Mouse (Mus musculus) embryonic facial prominence, embryonic 13.5 days (tissue): ENCODE data around the gene Ndufs3. TPM values are rescaled to one million over a fixed set of nuclear protein-coding genes. Genes with fewer than 3 reads are reported as not detected.
A peak's percentile ranks its signal among the peaks of the same experiment; 100 is the strongest.

ENCODE experiments used
- ATAC-seq: fragments of 200-750 bp; cut with Nextera tagmentation; 2 replicates; pipeline ENCODE4 v1.8.0; 2017; ENCODE audit warnings: low read depth; ENCODE audit not compliant: insufficient number of reproducible peaks, insufficient read depth, low FRiP score, low TSS enrichment
- H3K27ac ChIP-seq: fragments of 300-500 bp; sonication (generic); 2 replicates; pipeline ENCODE4 v1.5.1; 2015; ENCODE audit warnings: moderate library complexity, mild to moderate bottlenecking, inconsistent platforms
- H3K27me3 ChIP-seq: fragments of 300-500 bp; sonication (generic); 2 replicates; pipeline ENCODE4 v1.6.1; 2015; ENCODE audit warnings: mild to moderate bottlenecking, inconsistent platforms
- H3K36me3 ChIP-seq: fragments of 300-500 bp; sonication (generic); 2 replicates; pipeline ENCODE4 v1.6.1; 2015; ENCODE audit warnings: mild to moderate bottlenecking, inconsistent platforms
- H3K4me1 ChIP-seq: fragments of 300-500 bp; sonication (generic); 2 replicates; pipeline ENCODE4 v1.6.1; 2015; ENCODE audit warnings: inconsistent platforms
- H3K4me2 ChIP-seq: fragments of 300-500 bp; sonication (generic); 2 replicates; pipeline ENCODE4 v1.6.1; 2015; ENCODE audit warnings: moderate library complexity, mild to moderate bottlenecking, inconsistent platforms
- H3K4me3 ChIP-seq: fragments of 300-500 bp; sonication (generic); 2 replicates; pipeline ENCODE4 v1.5.1; 2015; ENCODE audit warnings: mild to moderate bottlenecking, inconsistent platforms
- H3K9ac ChIP-seq: fragments of 300-500 bp; sonication (generic); 2 replicates; pipeline ENCODE4 v1.6.1; 2015; ENCODE audit warnings: mild to moderate bottlenecking, inconsistent platforms
- H3K9me3 ChIP-seq: fragments of 300-500 bp; sonication (generic); 2 replicates; pipeline ENCODE4 v1.6.1; 2016; ENCODE audit warnings: inconsistent platforms
- WGBS: fragments of 180-500 bp; shearing (Covaris S2); methylation state at CpG from one replicate; pipeline ENCODE4 v1.1.7; 2015; ENCODE audit warnings: mixed read lengths; 5-methylcytosine and 5-hydroxymethylcytosine counted together
- polyA plus RNA-seq: library from polyadenylated mRNA; unstranded; fragments of >200 nt; fragmentation: Nextera tagmentation; extraction: Ambion mirVana; gene quantifications from 2 replicates; pipeline ENCODE4 v1.2.1, GENCODE M21; 2015

Gene Ndufs3
- polyA plus RNA-seq, 1 experiment from 2014 or later: 232 TPM

GRCm38 (mm10) chr2:90922636-90923035 lies 18.0 kb upstream of the Ndufs3 start:
- H3K9ac ChIP-seq: no peak overlapping the region
- H3K36me3 ChIP-seq: no peaks in the 10 kb centered on the region
- no peak overlapping the region for H3K27ac ChIP-seq
- H3K27me3 ChIP-seq: no peaks in the 10 kb centered on the region; the same call in 1 of the 2 replicates
- ATAC-seq: no peak
- 97% methylated on average over 2 of the region's 2 CpGs for WGBS
- H3K4me3 ChIP-seq: no peak overlapping the region
- H3K4me2 ChIP-seq: no peak overlapping the region
- no peaks in the 10 kb centered on the region for H3K9me3 ChIP-seq
- H3K4me1 ChIP-seq: peaks cover 15% of the 10 kb centered on the region

- H3K9me3 ChIP-seq: no peaks in the 10 kb centered on the region
- WGBS: 38% methylated on average over 1 of the region's 1 CpGs
Observed at GRCm38 (mm10) chr2:90921178-90921577, 16.6 kb upstream of the Ndufs3 start.

GRCm38 (mm10) chr2:90917999-90918698 lies 13.5 kb upstream of the Ndufs3 start:
- peak; percentile 60 for ATAC-seq
- 12% methylated on average over 16 of the region's 16 CpGs for WGBS
- peak overlapping the region; percentile 96 for H3K27ac ChIP-seq

More at GRCm38 (mm10) chr2:90921178-90921577, 16.6 kb upstream of the Ndufs3 start:
- Histone ChIP-seq H3K27me3 (no peaks in the 10 kb centered on the region; the same call in 1 of the 2 replicates), H3K4me2 (no peak overlapping the region), H3K4me3 (no peak overlapping the region), H3K36me3 (no peaks in the 10 kb centered on the region), H3K9ac (no peak overlapping the region), H3K4me1 (peaks cover 20% of the 10 kb centered on the region), H3K27ac (no peak overlapping the region)
- no peak for ATAC-seq

GRCm38 (mm10) chr2:90917233-90917998 lies 12.8 kb upstream of the Ndufs3 start:
- Histone ChIP-seq H3K27ac (peak overlapping the region; percentile 96), H3K9me3 (no peaks in the 10 kb centered on the region), H3K4me1 (peaks cover 34% of the 10 kb centered on the region), H3K27me3 (no peaks in the 10 kb centered on the region), H3K4me2 (peak overlapping the region; percentile 74), H3K36me3 (peaks cover 18% of the 10 kb centered on the region), H3K9ac (peak overlapping the region; percentile 99), H3K4me3 (peak overlapping the region; percentile 67)
- WGBS: under 1% methylated on average over 73 of the region's 73 CpGs
- peak; percentile 52 for ATAC-seq

More at GRCm38 (mm10) chr2:90917999-90918698, 13.5 kb upstream of the Ndufs3 start:
- H3K4me1 ChIP-seq: peaks cover 34% of the 10 kb centered on the region
- no peaks in the 10 kb centered on the region for H3K27me3 ChIP-seq
- H3K9me3 ChIP-seq: no peaks in the 10 kb centered on the region
- H3K9ac ChIP-seq: peak overlapping the region; percentile 99
- H3K4me3 ChIP-seq: peak overlapping the region; percentile 67
- peak overlapping the region; percentile 74 for H3K4me2 ChIP-seq
- H3K36me3 ChIP-seq: peaks cover 11% of the 10 kb centered on the region

- H3K36me3 ChIP-seq: peaks cover 23% of the 10 kb centered on the region
- H3K27ac ChIP-seq: peak overlapping the region; percentile 96
- no peaks in the 10 kb centered on the region for H3K9me3 ChIP-seq
- peak overlapping the region; percentile 67 for H3K4me3 ChIP-seq
- H3K4me2 ChIP-seq: peak overlapping the region; percentile 74
- H3K9ac ChIP-seq: peak overlapping the region; percentile 99
- 11% methylated on average over 7 of the region's 7 CpGs for WGBS
- no peak; the same call in 1 of the 2 replicates for ATAC-seq
- no peaks in the 10 kb centered on the region for H3K27me3 ChIP-seq
- peaks cover 34% of the 10 kb centered on the region for H3K4me1 ChIP-seq
Observed at GRCm38 (mm10) chr2:90916560-90917232, 12.1 kb upstream of the Ndufs3 start.

GRCm38 (mm10) chr2:90915516-90915915 lies 10.9 kb upstream of the Ndufs3 start:
- Histone ChIP-seq H3K9me3 (no peaks in the 10 kb centered on the region), H3K4me1 (peaks cover 26% of the 10 kb centered on the region), H3K9ac (peak overlapping the region; percentile 99; the same call in 1 of the 2 replicates), H3K4me3 (no peak overlapping the region), H3K27ac (no peak overlapping the region), H3K36me3 (peaks cover 35% of the 10 kb centered on the region), H3K4me2 (peak overlapping the region; percentile 74), H3K27me3 (no peaks in the 10 kb centered on the region)
- ATAC-seq: no peak
- WGBS: 60% methylated on average over 1 of the region's 1 CpGs

GRCm38 (mm10) chr2:90913671-90914070 lies 9.0 kb upstream of the Ndufs3 start:
- no peak for ATAC-seq
- peaks cover 53% of the 10 kb centered on the region for H3K36me3 ChIP-seq

GRCm38 (mm10) chr2:90911668-90912067 lies 7.0 kb upstream of the Ndufs3 start:
- Histone ChIP-seq H3K27me3 (no peaks in the 10 kb centered on the region), H3K9me3 (no peaks in the 10 kb centered on the region), H3K9ac (no peak overlapping the region), H3K4me2 (no peak overlapping the region), H3K4me3 (no peak overlapping the region), H3K4me1 (peaks cover 28% of the 10 kb centered on the region), H3K27ac (no peak overlapping the region), H3K36me3 (peaks cover 73% of the 10 kb centered on the region)
- no peak for ATAC-seq
- 80% methylated on average over 1 of the region's 1 CpGs for WGBS

More at GRCm38 (mm10) chr2:90913671-90914070, 9.0 kb upstream of the Ndufs3 start:
- Histone ChIP-seq H3K4me2 (no peak overlapping the region), H3K4me3 (no peak overlapping the region), H3K4me1 (peaks cover 25% of the 10 kb centered on the region), H3K27me3 (no peaks in the 10 kb centered on the region), H3K9ac (0 out of 2 replicates have a peak overlapping the region, but pooled peaks have one; percentile 11), H3K27ac (no peak overlapping the region), H3K9me3 (no peaks in the 10 kb centered on the region)
- WGBS: 87% methylated on average over 2 of the region's 2 CpGs

- H3K4me1 ChIP-seq: peaks cover 26% of the 10 kb centered on the region
- no peaks in the 10 kb centered on the region for H3K9me3 ChIP-seq
- 82% methylated on average over 1 of the region's 1 CpGs for WGBS
- no peak overlapping the region for H3K4me2 ChIP-seq
- H3K4me3 ChIP-seq: no peak overlapping the region
- no peak overlapping the region for H3K27ac ChIP-seq
- peaks cover 79% of the 10 kb centered on the region for H3K36me3 ChIP-seq
- H3K9ac ChIP-seq: no peak overlapping the region
- no peak for ATAC-seq
- no peaks in the 10 kb centered on the region for H3K27me3 ChIP-seq
Observed at GRCm38 (mm10) chr2:90910861-90911260, 6.2 kb upstream of the Ndufs3 start.

GRCm38 (mm10) chr2:90906721-90907120 lies 2.1 kb upstream of the Ndufs3 start:
- Histone ChIP-seq H3K9ac (no peak overlapping the region), H3K9me3 (no peaks in the 10 kb centered on the region), H3K4me3 (no peak overlapping the region), H3K36me3 (peaks cover 70% of the 10 kb centered on the region), H3K27me3 (no peaks in the 10 kb centered on the region), H3K4me1 (peaks cover 32% of the 10 kb centered on the region), H3K27ac (no peak overlapping the region), H3K4me2 (no peak overlapping the region)
- ATAC-seq: no peak
- 90% methylated on average over 2 of the region's 2 CpGs for WGBS

- peaks cover 32% of the 10 kb centered on the region for H3K4me1 ChIP-seq
- peak overlapping the region; percentile 69 for H3K4me2 ChIP-seq
- H3K9me3 ChIP-seq: no peaks in the 10 kb centered on the region
- H3K9ac ChIP-seq: peak overlapping the region; percentile 97
- H3K27me3 ChIP-seq: no peaks in the 10 kb centered on the region
- WGBS: under 1% methylated on average over 21 of the region's 21 CpGs
- ATAC-seq: no peak; the same call in none of the 2 replicates
- peak overlapping the region; percentile 98 for H3K4me3 ChIP-seq
- peak overlapping the region; percentile 94 for H3K27ac ChIP-seq
- H3K36me3 ChIP-seq: peaks cover 66% of the 10 kb centered on the region
Observed at GRCm38 (mm10) chr2:90904856-90905224, 213 bp upstream of the Ndufs3 start.
